Mouse (Mus musculus) left cerebral cortex, adult 6 months (tissue): ENCODE measurements around the gene Evpl. TPM values are rescaled to one million over a fixed set of nuclear protein-coding genes. Genes with fewer than 3 reads are reported as not detected.

Experiments
- long read RNA-seq, 2 experiments: library from polyadenylated mRNA; unstranded; transcript quantifications; one replicate each; pipeline ENCODE4 v2.0.0; 2019 to 2020
- polyA plus RNA-seq: library from polyadenylated mRNA; unstranded; fragments of <200 nt; fragmentation: Nextera tagmentation; gene quantifications from 2 replicates; pipeline ENCODE4 v1.2.3, GENCODE M21; 2021

The Evpl gene
- polyA plus RNA-seq: 0.53 and 0.79 TPM in 2 replicates
- long read RNA-seq, experiment 1, partial matches to known transcripts: 1 of 13 reads
- long read RNA-seq, experiment 1, other reads (novel, unspliced or antisense): 12 of 13 reads
- long read RNA-seq, experiment 2, partial matches to known transcripts: 0 of 1 reads
- long read RNA-seq, experiment 2, other reads (novel, unspliced or antisense): 1 of 1 reads

GRCm38 (mm10) chr11:116237742-116238395 lies at the start of gene Evpl:
TSS of gene Evpl (minus strand) at chr11:116238077.

GRCm38 (mm10) chr11:116280751-116281663 lies 43.1 kb upstream of the Evpl start, which contains the start of gene Galr2:
TSS of gene Galr2 (plus strand) at chr11:116280939.

GRCm38 (mm10) chr11:116274045-116274666 lies 36.3 kb upstream of the Evpl start, which contains the start of gene Srp68:
TSS of gene Srp68 (minus strand) at chr11:116274217.

GRCm38 (mm10) chr11:116198639-116199531 lies 39.0 kb downstream of the Evpl start, which contains the start of the genes Ten1 and Acox1:
TSS of gene Ten1 (plus strand) at chr11:116198855.
TSS of gene Acox1 (minus strand) at chr11:116199045.

Other genes with a start within 250 kb of the Evpl start
- gene Galk1, start 225.4 kb downstream of the Evpl start, polyA plus RNA-seq: 19.0 and 23.7 TPM in 2 replicates
- gene H3f3b, start 210.1 kb downstream of the Evpl start, polyA plus RNA-seq: 208 and 343 TPM in 2 replicates
- gene Unk, start 207.8 kb downstream of the Evpl start, polyA plus RNA-seq: 5.8 and 7.4 TPM in 2 replicates
- gene Unc13d, start 160.1 kb downstream of the Evpl start, polyA plus RNA-seq: 1.0 and 1.3 TPM in 2 replicates
- 252 and 516 TPM in 2 replicates for gene Wbp2, start 151.1 kb downstream of the Evpl start, polyA plus RNA-seq
- gene Trim47, start 110.9 kb downstream of the Evpl start, polyA plus RNA-seq: 2.7 and 4.7 TPM in 2 replicates
- gene Trim65, start 106.9 kb downstream of the Evpl start, polyA plus RNA-seq: 2.0 and 2.8 TPM in 2 replicates
- gene Mrpl38, start 99.2 kb downstream of the Evpl start, polyA plus RNA-seq: 62.0 and 78.9 TPM in 2 replicates
- gene Fbf1, start 69.9 kb downstream of the Evpl start, polyA plus RNA-seq: 25.2 and 27.1 TPM in 2 replicates
- gene Ten1, start 39.2 kb downstream of the Evpl start, polyA plus RNA-seq: 100.0 and 109 TPM in 2 replicates
- gene Acox1, start 39.0 kb downstream of the Evpl start, polyA plus RNA-seq: 65.0 and 76.9 TPM in 2 replicates
- 25.9 and 34.4 TPM in 2 replicates for gene Srp68, start 36.1 kb upstream of the Evpl start, polyA plus RNA-seq
- gene Galr2, start 42.9 kb upstream of the Evpl start, polyA plus RNA-seq: not detected in 2 replicates
- 44.9 and 81.5 TPM in 2 replicates for gene Exoc7, start 69.2 kb upstream of the Evpl start, polyA plus RNA-seq
- 1.0 and 3.7 TPM in 2 replicates for gene Foxj1, start 97.3 kb upstream of the Evpl start, polyA plus RNA-seq
- gene Rnf157, start 175.0 kb upstream of the Evpl start, polyA plus RNA-seq: 36.6 and 49.2 TPM in 2 replicates
- gene Ubald2, start 196.0 kb upstream of the Evpl start, polyA plus RNA-seq: 4.5 and 15.9 TPM in 2 replicates
- gene Qrich2, start 228.2 kb upstream of the Evpl start, polyA plus RNA-seq: 0.05 TPM in 1 of 2 replicates, not detected in the other